Mouse (Mus musculus) thymus, adult 2 months (tissue): ENCODE results near the gene Hydin.

Experiments
- CTCF ChIP-seq: fragments of 200-500 bp; IDR thresholded peaks from 2 replicates; pipeline ENCODE4 v1.5.1; 2012; ENCODE audit warnings: mild to moderate bottlenecking, control low read depth, low read length, moderate library complexity, borderline replicate concordance; ENCODE audit not compliant: control insufficient read depth, poor library complexity, insufficient read depth; ENCODE audit errors: extremely low read depth
- POLR2A ChIP-seq: fragments of 200-500 bp; IDR thresholded peaks from 2 replicates; pipeline ENCODE4 v1.6.1; 2012; ENCODE audit warnings: mild to moderate bottlenecking, low read length, control low read depth, moderate library complexity; ENCODE audit not compliant: control insufficient read depth, poor library complexity, insufficient read depth; ENCODE audit errors: extremely low read depth

DNA sequence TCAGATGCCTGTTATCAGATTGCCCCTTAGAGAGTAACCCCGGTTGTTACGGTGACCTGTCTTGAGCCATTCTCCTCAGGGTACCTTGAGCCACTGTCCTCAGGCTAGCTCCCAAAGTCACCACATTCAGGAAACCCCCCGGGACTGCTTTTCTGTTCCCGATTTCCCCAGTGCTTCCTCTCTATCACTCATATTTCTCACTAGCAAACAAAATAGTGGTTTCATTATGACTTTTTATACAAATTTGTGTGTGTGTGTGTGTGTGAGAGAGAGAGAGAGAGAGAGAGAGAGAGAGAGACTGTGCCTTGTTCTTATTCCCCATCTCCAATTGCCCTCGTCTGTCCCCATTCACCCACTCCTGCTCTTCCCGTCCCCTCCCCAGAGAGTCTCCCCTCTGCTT, 327.4 kb downstream of the Hydin start:
- TF ChIP-seq POLR2A: no peak
- TF ChIP-seq CTCF: no peak
